Mouse (Mus musculus): ENCODE data around the gene Gga3.

- TF ChIP-seq CTCF (IDR thresholded peaks at IDR 0.05; ENCODE audit: extremely low read depth, insufficient read depth, insufficient read length, insufficient replicate concordance) (no peak), POLR2A (IDR thresholded peaks at IDR 0.05; ENCODE audit: low read depth, low read length) (no peak)
Observed at GRCm38 (mm10) chr11:115535401-115536037, 68.3 kb downstream of the Gga3 start.
